Mouse (Mus musculus): Measurements from ENCODE around the gene Gm11238.
"Not testable (repeated sequence)": the region's sequence is repeated elsewhere in the genome, so short reads cannot be mapped to it uniquely, and the experiment has no call there.

- not testable (repeated sequence) for TF ChIP-seq CTCF (IDR thresholded peaks at IDR 0.05 in 2 of 3, conservative IDR thresholded peaks at IDR 0.05 in 1 of 3; ENCODE audit: control insufficient read depth in 1 of 3, insufficient read depth in 1 of 3, low read depth in 2 of 3, low read length in 3 of 3, poor library complexity in 1 of 3, severe bottlenecking in 1 of 3); POLR2AphosphoS5 (IDR thresholded peaks at IDR 0.05; ENCODE audit: borderline replicate concordance, low read depth, low read length); POLR2A (IDR thresholded peaks at IDR 0.05; ENCODE audit: control insufficient read depth in 1 of 2, insufficient read depth in 1 of 2, low read depth in 1 of 2, low read length in 2 of 2, poor library complexity in 1 of 2); KAT2A (conservative IDR thresholded peaks at IDR 0.05; ENCODE audit: low read depth, low read length); CHD2 (IDR thresholded peaks at IDR 0.05; ENCODE audit: low read length); MXI1 (IDR thresholded peaks at IDR 0.05; ENCODE audit: low read depth, low read length); GABPA (IDR thresholded peaks at IDR 0.05; ENCODE audit: low read depth, low read length)
Measured at GRCm38 (mm10) chr4:73661864-73662263, 54.2 kb downstream of the Gm11238 start.
